Mouse (Mus musculus): ENCODE measurements around the gene Olfr1342.

The Olfr1342 gene

GRCm38 (mm10) chr4:118692412-118692973 is at the start of gene Olfr1342:
Gene Olfr1342 (minus strand): TSS chr4:118692756.
- DNase-seq (ENCODE audit: low read depth, low spot score), result peak; percentile 23

- DNase-seq (ENCODE audit: low read depth, low spot score), result no peak
Measured at GRCm38 (mm10) chr4:118741881-118742280, 49.3 kb upstream of the Olfr1342 start.

DNA sequence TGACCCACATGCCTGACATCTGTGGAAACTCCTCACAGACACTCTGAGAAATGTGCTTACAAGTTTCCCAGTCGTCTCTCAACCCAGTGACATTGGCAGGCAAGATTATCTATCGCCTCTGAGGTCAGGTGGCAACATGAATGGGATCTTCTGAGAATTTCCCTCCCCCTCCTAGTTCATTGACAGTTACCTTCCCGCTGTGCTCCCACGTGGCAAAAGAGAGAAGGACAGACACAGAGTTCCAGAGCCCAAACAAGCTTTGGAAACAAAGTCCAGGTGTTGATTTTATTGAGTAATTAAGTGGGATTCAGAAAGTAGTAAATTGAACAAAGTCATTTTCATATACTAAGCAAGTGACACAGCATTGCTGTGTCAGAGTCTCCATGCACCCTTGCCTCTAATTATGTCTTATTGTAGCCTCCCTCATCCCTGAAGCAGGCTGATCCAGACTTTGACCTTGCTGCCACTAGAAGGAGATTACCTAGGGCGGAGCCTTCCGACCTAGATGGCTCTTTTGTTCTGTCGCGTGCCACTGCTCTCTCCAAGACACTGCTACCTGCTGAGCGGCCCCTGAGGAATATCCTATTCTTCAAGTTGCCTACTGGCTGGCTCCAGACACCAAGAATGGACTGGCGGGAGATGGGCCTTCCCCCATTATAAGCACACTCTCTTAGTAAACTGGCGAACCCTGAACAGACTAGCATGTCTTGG is 48.6 kb upstream of the Olfr1342 start:
- DNase-seq (ENCODE audit: low read depth, low spot score), result no peak

DNA sequence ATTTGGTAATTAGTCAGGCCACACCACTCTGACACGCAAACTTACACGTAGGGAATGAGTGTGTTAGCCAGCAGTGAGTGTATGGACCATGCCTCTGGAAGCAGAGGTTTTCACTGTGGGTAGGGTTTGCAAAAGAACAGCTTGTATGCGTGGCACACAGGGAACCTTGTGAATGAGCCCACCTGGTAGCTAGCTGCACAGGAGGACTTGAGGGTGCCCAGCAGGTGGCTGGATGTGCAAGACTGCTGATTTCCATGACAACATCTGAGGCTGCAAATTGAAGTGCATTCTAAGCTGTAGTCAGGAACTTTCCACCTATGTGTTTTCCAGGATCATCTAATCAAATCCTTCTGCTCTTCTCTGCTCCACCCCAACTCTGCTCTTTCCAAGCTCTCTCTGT is 47.0 kb upstream of the Olfr1342 start:
- DNase-seq (ENCODE audit: low read depth, low spot score), result no peak

DNA sequence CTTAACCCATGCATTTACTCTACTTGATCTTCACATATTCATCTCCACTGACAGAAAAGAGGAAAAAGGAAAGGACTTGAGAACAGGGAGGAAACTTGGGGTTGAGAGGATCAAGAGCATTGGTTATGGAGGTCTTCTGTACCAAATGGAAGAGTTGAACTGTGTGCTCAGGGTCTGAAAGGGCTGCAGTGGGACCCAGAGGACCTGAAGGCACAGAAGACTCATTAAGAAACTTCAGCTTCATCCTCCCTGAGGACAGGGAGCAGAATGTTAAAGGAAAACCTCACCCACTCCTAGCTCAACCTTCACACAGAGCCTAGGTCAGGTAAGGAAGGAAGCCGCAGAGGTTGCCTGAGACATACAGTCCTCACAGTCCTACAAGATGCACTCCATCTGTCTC is 39.3 kb upstream of the Olfr1342 start, which contains the start of gene Olfr1339:
Gene Olfr1339, plus strand, starts transcription at position 301 of the 400 bp plus-strand sequence.
- DNase-seq (ENCODE audit: low read depth, low spot score), result no peak

GRCm38 (mm10) chr4:118721742-118722483 is 29.4 kb upstream of the Olfr1342 start:
- DNase-seq (ENCODE audit: low read depth, low spot score), result peak; percentile 36

GRCm38 (mm10) chr4:118719838-118720237 is 27.3 kb upstream of the Olfr1342 start, which contains the start of gene Olfr1340:
Gene Olfr1340 (plus strand): TSS chr4:118720138.
- no peak for DNase-seq (ENCODE audit: low read depth, low spot score)

GRCm38 (mm10) chr4:118711656-118712055 is 19.1 kb upstream of the Olfr1342 start:
- DNase-seq (ENCODE audit: low read depth, low spot score), result no peak

GRCm38 (mm10) chr4:118708086-118708485 is 15.5 kb upstream of the Olfr1342 start:
- DNase-seq (ENCODE audit: low read depth, low spot score), result no peak

DNA sequence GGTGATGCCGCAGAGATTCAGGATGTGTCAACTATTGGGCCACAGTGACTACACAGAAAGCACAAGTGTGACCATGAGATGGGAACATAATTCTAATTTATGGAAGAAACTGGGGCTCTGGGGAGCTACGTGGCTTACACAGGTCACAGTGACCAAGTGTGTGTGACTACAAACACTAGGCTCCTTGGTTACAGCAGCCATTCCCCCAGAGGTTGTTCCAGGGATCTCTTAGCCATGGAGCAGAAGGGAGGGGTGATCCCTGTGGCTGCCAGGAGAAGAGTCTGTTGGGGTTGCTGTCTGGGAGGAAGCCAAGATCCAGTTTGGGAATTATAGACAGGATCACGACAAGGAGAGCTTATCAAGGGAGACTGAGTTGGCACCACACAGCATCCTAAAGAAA is 10.7 kb upstream of the Olfr1342 start, which contains the start of gene Olfr1341:
Gene Olfr1341, plus strand, starts transcription at position 301 of the 400 bp plus-strand sequence.
- no peak for DNase-seq (ENCODE audit: low read depth, low spot score)

- no peak for DNase-seq (ENCODE audit: low read depth, low spot score)
Measured at GRCm38 (mm10) chr4:118693812-118694211, 1.3 kb upstream of the Olfr1342 start.

- DNase-seq (ENCODE audit: low read depth, low spot score), result no peak
Measured at GRCm38 (mm10) chr4:118687086-118687485, 5.5 kb downstream of the Olfr1342 start.

DNA sequence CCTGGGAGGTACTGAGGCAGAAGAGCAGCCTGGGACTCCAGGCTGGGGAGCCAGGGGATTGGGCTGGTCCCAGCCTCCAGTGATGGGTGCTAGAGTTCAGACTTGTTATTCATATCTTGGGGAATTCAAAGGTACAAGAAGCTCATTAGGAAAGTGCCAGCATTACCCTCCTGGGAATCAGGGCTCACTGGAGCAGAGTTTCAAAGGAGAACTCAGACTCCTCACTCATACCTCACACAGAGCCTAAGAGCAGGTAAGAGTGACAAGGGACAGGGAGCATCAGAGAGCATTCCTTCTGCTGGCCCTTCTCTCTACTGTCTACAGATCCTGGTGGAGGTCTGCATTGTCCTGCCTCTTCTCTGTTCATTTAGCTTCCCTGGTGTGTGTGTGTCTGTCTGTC is 33.9 kb downstream of the Olfr1342 start, which contains the start of gene Olfr62:
Gene Olfr62, plus strand, starts transcription at position 301 of the 400 bp plus-strand sequence.
- DNase-seq (ENCODE audit: low read depth, low spot score), result no peak

DNA sequence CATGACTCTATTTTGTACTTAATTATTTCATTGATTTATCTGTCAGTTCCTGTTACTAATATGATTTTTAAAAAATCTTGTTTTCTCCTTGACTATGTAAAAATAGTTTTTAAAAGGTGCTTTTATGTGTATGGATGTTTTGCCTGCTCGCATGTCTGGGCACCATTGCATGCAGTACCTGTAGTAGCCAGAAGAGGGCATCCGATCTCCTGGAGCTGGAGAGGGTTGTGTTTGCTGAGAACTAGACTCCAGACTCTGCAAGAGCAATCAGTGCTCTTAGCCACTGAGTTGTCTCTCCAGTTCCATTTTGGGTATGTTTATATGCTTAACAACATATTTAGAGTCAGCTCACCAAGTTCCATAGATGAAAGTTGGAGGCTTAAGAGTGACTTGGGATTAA is 47.3 kb downstream of the Olfr1342 start:
- DNase-seq (ENCODE audit: low read depth, low spot score), result peak; percentile 65

DNA sequence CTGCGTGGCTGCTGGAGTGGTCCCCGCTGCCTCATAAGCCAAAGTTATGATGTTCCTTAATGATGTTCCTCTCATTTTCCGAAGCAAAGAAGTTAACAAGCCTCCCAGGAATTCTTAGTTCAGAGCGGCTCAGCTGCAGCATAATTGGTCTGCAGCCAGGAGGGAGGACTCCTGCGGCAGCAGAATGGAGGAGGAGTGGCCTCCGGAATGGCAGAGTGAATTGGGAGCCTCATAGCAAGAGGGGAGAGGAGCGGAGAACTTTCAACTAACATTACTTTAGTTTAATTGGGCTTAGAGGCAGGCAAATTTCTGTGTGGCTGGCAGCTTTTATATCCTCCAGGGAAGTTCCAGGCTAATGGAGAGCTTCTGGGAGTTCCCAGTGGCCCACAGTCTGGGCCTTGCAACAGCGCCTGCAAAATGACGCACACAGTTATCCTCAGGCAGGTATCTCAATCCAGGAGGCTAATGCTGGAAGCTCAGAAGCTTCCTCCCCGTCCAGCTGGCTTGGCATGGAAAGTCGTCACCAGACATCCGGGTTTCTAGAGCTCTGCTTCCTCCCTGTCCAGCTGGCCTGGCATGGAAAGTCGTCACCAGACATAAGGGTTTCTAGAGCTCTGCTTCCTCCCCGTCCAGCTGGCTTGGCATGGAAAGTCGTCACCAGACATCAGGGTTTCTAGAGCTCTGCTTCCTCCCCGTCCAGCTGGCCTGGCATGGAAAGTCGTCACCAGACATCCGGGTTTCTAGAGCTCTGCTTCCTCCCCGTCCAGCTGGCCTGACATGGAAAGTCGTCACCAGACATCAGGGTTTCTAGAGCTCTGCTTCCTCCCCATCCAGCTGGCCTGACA is 50.0 kb downstream of the Olfr1342 start:
- DNase-seq (ENCODE audit: low read depth, low spot score), result no peak
